Mouse (Mus musculus) neural tube, embryonic 12.5 days (tissue): Measurements from ENCODE around the gene Rdh11. TPM values are rescaled to one million over a fixed set of nuclear protein-coding genes. Genes with fewer than 3 reads are reported as not detected.
"Not testable (repeated sequence)": the region's sequence is repeated elsewhere in the genome, so short reads cannot be mapped to it uniquely, and the experiment has no call there.

ENCODE experiments used
- ATAC-seq: fragments of 200-750 bp; cut with Nextera tagmentation; 2 replicates; pipeline ENCODE4 v1.8.0; 2017; ENCODE audit warnings: low read depth, mild to moderate bottlenecking, moderate TSS enrichment, moderate library complexity; ENCODE audit not compliant: low FRiP score
- H3K27ac ChIP-seq: fragments of 300-500 bp; sonication (generic); 2 replicates; pipeline ENCODE4 v1.5.1; 2016
- H3K27me3 ChIP-seq: fragments of 300-500 bp; sonication (generic); replicated peaks from 2 replicates; pipeline ENCODE4 v1.6.1; 2016; ENCODE audit warnings: mild to moderate bottlenecking
- H3K36me3 ChIP-seq: fragments of 300-500 bp; sonication (generic); 2 replicates; pipeline ENCODE4 v1.6.1; 2016; ENCODE audit warnings: mild to moderate bottlenecking
- H3K4me1 ChIP-seq: fragments of 300-500 bp; sonication (generic); 2 replicates; pipeline ENCODE4 v1.6.1; 2016
- H3K4me2 ChIP-seq: fragments of 300-500 bp; sonication (generic); replicated peaks from 2 replicates; pipeline ENCODE4 v1.6.1; 2016; ENCODE audit warnings: mild to moderate bottlenecking
- H3K4me3 ChIP-seq: fragments of 300-500 bp; sonication (generic); 2 replicates; pipeline ENCODE4 v1.5.1; 2016
- H3K9ac ChIP-seq: fragments of 300-500 bp; sonication (generic); 2 replicates; pipeline ENCODE4 v1.6.1; 2016; ENCODE audit warnings: mild to moderate bottlenecking
- H3K9me3 ChIP-seq: fragments of 300-500 bp; sonication (generic); 2 replicates; pipeline ENCODE4 v1.6.1; 2016; ENCODE audit warnings: mild to moderate bottlenecking
- WGBS: fragments of 180-500 bp; shearing (Covaris S2); methylation state at CpG from one replicate; pipeline ENCODE4 v1.1.7; 2016; 5-methylcytosine and 5-hydroxymethylcytosine counted together
- polyA plus RNA-seq: library from polyadenylated mRNA; unstranded; fragments of >200 nt; fragmentation: Nextera tagmentation; extraction: Ambion mirVana; gene quantifications from 2 replicates; pipeline ENCODE4 v1.2.1, GENCODE M21; 2016

Rdh11 gene
- polyA plus RNA-seq, result 21.7 and 23.5 TPM in 2 replicates

GRCm38 (mm10) chr12:79192193-79192592, at the start of gene Rdh11:
Gene Rdh11 (minus strand): TSS chr12:79192293.
- peaks cover 11% of the 10 kb centered on the region for H3K4me1 ChIP-seq
- no peaks in the 10 kb centered on the region for H3K9me3 ChIP-seq
- no peaks in the 10 kb centered on the region for H3K27me3 ChIP-seq
- peaks cover 11% of the 10 kb centered on the region; the same call in 1 of the 2 replicates for H3K36me3 ChIP-seq
- H3K27ac ChIP-seq, result no peak within 1 kb of the TSS
- WGBS, result 68% methylated on average over 6 of the region's 6 CpGs
- no peak for ATAC-seq
- H3K4me2 ChIP-seq, result peak within 1 kb of the TSS; percentile 84
- peak within 1 kb of the TSS; percentile 66 for H3K9ac ChIP-seq
- H3K4me3 ChIP-seq, result peak within 1 kb of the TSS; percentile 55

- no peak overlapping the region for H3K27ac ChIP-seq
Measured at GRCm38 (mm10) chr12:79235485-79236080, 43.5 kb upstream of the Rdh11 start.

GRCm38 (mm10) chr12:79217511-79217910, 25.4 kb upstream of the Rdh11 start:
- H3K4me3 ChIP-seq, result no peak overlapping the region
- ATAC-seq, result no peak
- H3K27ac ChIP-seq, result no peak overlapping the region
- 45% methylated on average over 5 of the region's 5 CpGs for WGBS
- no peaks in the 10 kb centered on the region for H3K27me3 ChIP-seq
- H3K9ac ChIP-seq, result no peak overlapping the region
- no peaks in the 10 kb centered on the region for H3K36me3 ChIP-seq
- no peak overlapping the region for H3K4me2 ChIP-seq
- H3K4me1 ChIP-seq, result no peaks in the 10 kb centered on the region
- H3K9me3 ChIP-seq, result no peaks in the 10 kb centered on the region

More at GRCm38 (mm10) chr12:79235485-79236080, 43.5 kb upstream of the Rdh11 start:
- Histone ChIP-seq H3K27me3 (no peaks in the 10 kb centered on the region), H3K4me1 (no peaks in the 10 kb centered on the region), H3K4me2 (no peak overlapping the region), H3K9me3 (no peaks in the 10 kb centered on the region), H3K9ac (no peak overlapping the region), H3K36me3 (peaks cover 53% of the 10 kb centered on the region), H3K4me3 (no peak overlapping the region)
- 63% methylated on average over 11 of the region's 11 CpGs for WGBS
- ATAC-seq, result no peak

GRCm38 (mm10) chr12:79211447-79211846, 19.4 kb upstream of the Rdh11 start:
- no peak overlapping the region for H3K9ac ChIP-seq
- 0 out of 2 replicates have a peak, but pooled peaks cover 4% of the 10 kb centered on the region for H3K4me1 ChIP-seq
- H3K27ac ChIP-seq, result no peak overlapping the region
- H3K36me3 ChIP-seq, result no peaks in the 10 kb centered on the region
- no peaks in the 10 kb centered on the region for H3K9me3 ChIP-seq
- H3K4me3 ChIP-seq, result no peak overlapping the region
- WGBS, result 91% methylated on average over 8 of the region's 8 CpGs
- no peaks in the 10 kb centered on the region for H3K27me3 ChIP-seq
- no peak overlapping the region for H3K4me2 ChIP-seq
- no peak for ATAC-seq

GRCm38 (mm10) chr12:79208703-79209464, 16.8 kb upstream of the Rdh11 start, which contains the start of gene Rdh12:
Gene Rdh12 (plus strand): TSS chr12:79208914.
- Histone ChIP-seq H3K4me1 (0 out of 2 replicates have a peak, but pooled peaks cover 4% of the 10 kb centered on the region), H3K9ac (peak within 1 kb of the TSS; percentile 26; the same call in 1 of the 2 replicates), H3K27me3 (no peaks in the 10 kb centered on the region), H3K4me3 (peak within 1 kb of the TSS; percentile 28), H3K4me2 (peak within 1 kb of the TSS; percentile 62), H3K27ac (no peak within 1 kb of the TSS), H3K9me3 (no peaks in the 10 kb centered on the region), H3K36me3 (no peaks in the 10 kb centered on the region)
- ATAC-seq, result no peak
- WGBS, result 7% methylated on average over 13 of the region's 13 CpGs

GRCm38 (mm10) chr12:79201882-79202281, 9.8 kb upstream of the Rdh11 start:
- no peaks in the 10 kb centered on the region for H3K4me1 ChIP-seq
- no peaks in the 10 kb centered on the region for H3K27me3 ChIP-seq
- WGBS, result 70% methylated on average over 3 of the region's 3 CpGs
- no peaks in the 10 kb centered on the region for H3K9me3 ChIP-seq
- H3K4me2 ChIP-seq, result no peak overlapping the region
- no peak overlapping the region for H3K9ac ChIP-seq
- no peak for ATAC-seq
- no peaks in the 10 kb centered on the region for H3K36me3 ChIP-seq
- H3K4me3 ChIP-seq, result no peak overlapping the region
- no peak overlapping the region for H3K27ac ChIP-seq

- Histone ChIP-seq H3K9me3 (no peaks in the 10 kb centered on the region), H3K4me1 (no peaks in the 10 kb centered on the region), H3K4me3 (no peak overlapping the region), H3K27ac (no peak overlapping the region), H3K27me3 (no peaks in the 10 kb centered on the region), H3K4me2 (no peak overlapping the region), H3K9ac (no peak overlapping the region), H3K36me3 (no peaks in the 10 kb centered on the region)
- 88% methylated on average over 5 of the region's 5 CpGs for WGBS
- no peak for ATAC-seq
Measured at GRCm38 (mm10) chr12:79197105-79197504, 5.0 kb upstream of the Rdh11 start.

- H3K9ac ChIP-seq, result no peak overlapping the region
- H3K4me2 ChIP-seq, result no peak overlapping the region
- no peaks in the 10 kb centered on the region for H3K36me3 ChIP-seq
- peaks cover 11% of the 10 kb centered on the region for H3K4me1 ChIP-seq
- no peak overlapping the region for H3K4me3 ChIP-seq
- H3K9me3 ChIP-seq, result no peaks in the 10 kb centered on the region
- H3K27ac ChIP-seq, result no peak overlapping the region
- ATAC-seq, result no peak
- H3K27me3 ChIP-seq, result no peaks in the 10 kb centered on the region
- WGBS, result 6% methylated on average over 3 of the region's 3 CpGs
Measured at GRCm38 (mm10) chr12:79193441-79193840, 1.3 kb upstream of the Rdh11 start.

GRCm38 (mm10) chr12:79191701-79192100, 392 bp downstream of the Rdh11 start:
- Histone ChIP-seq H3K9ac (peak overlapping the region; percentile 66), H3K4me1 (peaks cover 11% of the 10 kb centered on the region), H3K4me3 (peak overlapping the region; percentile 55), H3K4me2 (peak overlapping the region; percentile 84), H3K36me3 (peaks cover 14% of the 10 kb centered on the region; the same call in 1 of the 2 replicates), H3K9me3 (no peaks in the 10 kb centered on the region), H3K27me3 (no peaks in the 10 kb centered on the region), H3K27ac (no peak overlapping the region)
- WGBS, result 7% methylated on average over 14 of the region's 14 CpGs
- ATAC-seq, result peak; percentile 85

- Histone ChIP-seq H3K27ac (no peak overlapping the region), H3K27me3 (no peaks in the 10 kb centered on the region), H3K4me3 (peak overlapping the region; percentile 55), H3K36me3 (peaks cover 20% of the 10 kb centered on the region), H3K9ac (peak overlapping the region; percentile 66), H3K9me3 (no peaks in the 10 kb centered on the region), H3K4me2 (peak overlapping the region; percentile 84), H3K4me1 (peaks cover 11% of the 10 kb centered on the region)
- under 1% methylated on average over 18 of the region's 18 CpGs for WGBS
- ATAC-seq, result peak; percentile 94
Measured at GRCm38 (mm10) chr12:79190931-79191673, 991 bp downstream of the Rdh11 start.

GRCm38 (mm10) chr12:79185160-79185559, 6.9 kb downstream of the Rdh11 start:
- not testable (repeated sequence) for H3K9me3 ChIP-seq, H3K27me3 ChIP-seq, H3K27ac ChIP-seq, ATAC-seq, H3K4me3 ChIP-seq, H3K4me1 ChIP-seq, H3K4me2 ChIP-seq, H3K9ac ChIP-seq
- peaks cover 66% of the 10 kb centered on the region for H3K36me3 ChIP-seq
- 93% methylated on average over 5 of the region's 6 CpGs for WGBS

GRCm38 (mm10) chr12:79175998-79176397, 16.1 kb downstream of the Rdh11 start:
- peaks cover 6% of the 10 kb centered on the region for H3K4me1 ChIP-seq
- H3K9ac ChIP-seq, result no peak overlapping the region
- H3K27me3 ChIP-seq, result no peaks in the 10 kb centered on the region
- 95% methylated on average over 5 of the region's 5 CpGs for WGBS
- ATAC-seq, result no peak
- H3K4me2 ChIP-seq, result no peak overlapping the region
- no peak overlapping the region for H3K4me3 ChIP-seq
- H3K36me3 ChIP-seq, result peaks cover 29% of the 10 kb centered on the region
- H3K27ac ChIP-seq, result no peak overlapping the region
- no peaks in the 10 kb centered on the region for H3K9me3 ChIP-seq
